8 mouse cellular contexts compared by ENCODE assay signal in genomic region chr12:113222121-113222636, GRCm38 (mm10). TPM values are rescaled to one million over a fixed set of nuclear protein-coding genes. Genes with fewer than 3 reads are reported as not detected.
DNase-seq lines count a peak whose midpoint lies in the region; ATAC-seq and TF ChIP-seq lines count a peak whose summit lies in the region.

No protein-coding gene starts in this region.

- peak; percentile 93 for DNase-seq in MEL-GATA-1-ER (ENCODE audit: extremely low read depth, low read depth)
- DNase-seq in cerebellum, postnatal 10 days, result peak; percentile 93 to 95
- DNase-seq in frontal cortex, postnatal 14 days (ENCODE audit: low spot score in 2 of 2), result peak; percentile 71 to 87
- DNase-seq in layer of hippocampus, postnatal 10 days (ENCODE audit: low spot score in 2 of 2), result peak; percentile 95 to 97
- DNase-seq in lung, postnatal 0 days (ENCODE audit: low spot score), result peak; percentile 89
- peak; percentile 85 for DNase-seq in ovary, postnatal 10 days (ENCODE audit: low spot score)
- DNase-seq in thymus, postnatal 10 days (ENCODE audit: low spot score in 2 of 2), result peak; percentile 89 to 98

- no peak for TF ChIP-seq EP300 in lung, postnatal 0 days (IDR thresholded peaks at IDR 0.05)

- no peaks in the 10 kb centered on the region for H3K9me3 ChIP-seq in hindbrain, embryonic 12.5 days (replicated peaks)
- no peaks in the 10 kb centered on the region for H3K9me3 ChIP-seq in lung, postnatal 0 days (ENCODE audit: low read length)

- no peak overlapping the region for H3K27ac ChIP-seq in hindbrain, embryonic 12.5 days
- no peak overlapping the region for H3K27ac ChIP-seq in lung, postnatal 0 days (ENCODE audit: low read length)

- peak; percentile 80 for TF ChIP-seq CTCF in lung, postnatal 0 days (IDR thresholded peaks at IDR 0.05)

- no peaks in the 10 kb centered on the region for H3K36me3 ChIP-seq in hindbrain, embryonic 12.5 days
- no peaks in the 10 kb centered on the region for H3K36me3 ChIP-seq in lung, postnatal 0 days (ENCODE audit: insufficient read depth, low read length)

- no peaks in the 10 kb centered on the region for H3K27me3 ChIP-seq in hindbrain, embryonic 12.5 days
- H3K27me3 ChIP-seq in lung, postnatal 0 days (replicated peaks; ENCODE audit: insufficient read depth, low read length), result no peaks in the 10 kb centered on the region

- peak; percentile 62 for ATAC-seq in hindbrain, embryonic 12.5 days (ENCODE audit: low FRiP score)
- ATAC-seq in lung, postnatal 0 days, result peak; percentile 50

- no peak overlapping the region for H3K4me2 ChIP-seq in hindbrain, embryonic 12.5 days (replicated peaks)
- H3K4me2 ChIP-seq in lung, postnatal 0 days (replicated peaks; ENCODE audit: low read depth, low read length), result no peak overlapping the region

- H3K4me1 ChIP-seq in hindbrain, embryonic 12.5 days, result no peaks in the 10 kb centered on the region
- no peaks in the 10 kb centered on the region for H3K4me1 ChIP-seq in lung, postnatal 0 days (ENCODE audit: insufficient read depth, low read depth, low read length)

- H3K4me3 ChIP-seq in hindbrain, embryonic 12.5 days, result no peak overlapping the region
- no peak overlapping the region for H3K4me3 ChIP-seq in lung, postnatal 0 days (ENCODE audit: low read depth, low read length)

- H3K9ac ChIP-seq in hindbrain, embryonic 12.5 days, result no peak overlapping the region
- H3K9ac ChIP-seq in lung, postnatal 0 days (replicated peaks; ENCODE audit: low read depth), result no peak overlapping the region

- 13% methylated on average over 8 of the region's 8 CpGs for WGBS in hindbrain, embryonic 12.5 days
- WGBS in lung, postnatal 0 days, result 15% methylated on average over 8 of the region's 8 CpGs

RNA-seq across cellular contexts. Expression of gene Tmem121, which starts 36.4 kb away (rescaled TPM):
- 22.9 and 23.2 TPM in 2 replicates for polyA plus RNA-seq in hindbrain, embryonic 12.5 days (2016; fragmentation: Nextera tagmentation; extraction: Ambion mirVana)
- total RNA-seq in layer of hippocampus, postnatal 10 days (2021), result 10 to 100 TPM; 30.5 to 33.9 TPM
- 1.2 TPM in 2 replicates for polyA plus RNA-seq in lung, postnatal 0 days (2015; fragmentation: Nextera tagmentation; extraction: Ambion mirVana)

Comparison
In these comparisons a context has a peak if more than half of its experiments do, and no peak if none do; other contexts are left out.
1. RNA of gene Tmem121, which starts 36.4 kb away (polyA plus RNA-seq): 22.9 to 23.2 TPM in hindbrain, embryonic 12.5 days; 1.2 TPM in lung, postnatal 0 days; every median in the first group is over 10 times any median in the second.
2. Peak in every context shown above with its lines, with median percentiles within 50 percentile points of each other: DNase-seq.